Mouse (Mus musculus) c-Kit-negative CD71-positive TER-119-positive erythroid progenitor cells, embryonic 14.5 days (primary cell): Measurements from ENCODE around the gene Gpha2.

ENCODE experiments used
- DNase-seq: peaks from one replicate; pipeline ENCODE4 v3.0.0-alpha.2; 2013; ENCODE audit warnings: low read depth, low spot score

The Gpha2 gene

DNA sequence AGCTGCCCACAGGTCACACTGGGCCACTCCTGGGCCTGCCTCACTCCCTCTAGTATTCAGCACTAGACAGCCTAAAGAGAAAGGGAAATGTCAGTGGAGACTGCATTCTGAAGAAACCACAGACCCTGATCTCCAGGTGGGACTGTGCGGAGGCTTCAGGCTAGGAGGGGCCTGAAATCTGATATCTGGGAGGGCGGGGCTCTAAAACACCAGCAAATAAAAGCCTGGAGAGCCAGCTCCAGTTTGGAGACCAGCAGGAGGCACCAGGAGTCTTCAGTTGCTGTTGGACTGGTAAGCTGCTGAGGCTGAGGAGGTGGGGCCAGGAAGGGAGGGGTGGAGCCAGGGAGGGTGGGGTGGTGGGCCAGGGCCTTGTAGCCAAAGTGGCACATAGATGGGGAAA, at the start of gene Gpha2:
Gpha2 (plus strand) TSS at position 246 of the 400 bp plus-strand sequence.
- no peak for DNase-seq

DNA sequence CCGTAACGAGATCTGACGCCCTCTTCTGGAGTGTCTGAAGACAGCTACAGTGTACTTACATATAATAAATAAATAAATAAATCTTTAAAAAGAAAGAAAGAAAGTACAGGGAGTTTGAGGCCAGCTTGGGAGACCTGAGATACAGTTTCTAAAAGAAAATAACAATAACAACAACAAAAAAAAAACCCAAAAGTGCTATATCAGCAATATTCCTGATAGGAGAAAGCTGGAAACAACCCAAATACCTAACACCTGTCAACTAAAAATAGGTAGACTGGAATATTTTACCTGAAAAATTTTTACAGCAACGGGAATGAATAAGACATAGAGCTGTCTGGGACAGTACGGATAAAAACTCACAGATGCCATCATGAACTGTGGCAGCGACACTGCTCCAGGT, 47.4 kb upstream of the Gpha2 start:
- no peak for DNase-seq

DNA sequence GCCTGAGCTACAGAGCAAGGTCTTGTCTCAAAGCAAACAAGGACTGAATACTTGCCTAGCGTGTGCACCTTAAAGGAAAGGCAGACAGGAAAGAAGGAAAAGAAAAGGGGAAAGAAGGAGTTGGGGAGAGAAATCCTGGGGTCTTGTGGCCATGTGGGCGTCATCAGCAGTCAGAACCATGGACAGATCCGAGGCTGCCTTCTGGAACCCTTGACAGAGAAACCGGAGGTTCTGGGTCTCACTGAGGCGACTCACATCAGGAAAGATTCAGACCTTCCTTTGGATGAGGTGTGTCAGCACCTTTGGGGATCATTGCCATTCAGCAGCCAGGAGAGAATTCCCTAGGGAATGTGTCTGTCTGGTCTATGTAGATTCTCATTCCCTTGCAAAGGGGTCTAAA, 44.6 kb upstream of the Gpha2 start:
- no peak for DNase-seq

DNA sequence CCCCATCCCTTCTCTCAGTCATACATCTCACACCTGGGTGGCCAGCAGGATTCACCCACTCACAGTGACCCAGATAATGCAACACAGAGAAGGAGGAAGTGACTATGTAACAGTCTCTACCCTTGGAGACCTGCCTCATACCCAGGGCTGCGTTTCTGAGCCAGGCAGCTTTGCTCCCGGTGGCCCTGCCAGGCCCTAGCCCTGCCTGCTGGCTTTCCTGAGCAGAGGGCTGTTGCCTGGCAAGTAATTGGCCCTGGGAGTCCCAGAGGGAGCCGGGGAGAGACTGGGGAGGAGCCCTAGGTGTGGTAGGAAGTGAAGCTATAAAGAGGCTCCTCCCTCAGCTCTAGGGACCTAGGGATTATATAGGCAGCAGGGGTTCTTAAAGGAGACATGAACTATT, 43.6 kb upstream of the Gpha2 start:
- no peak for DNase-seq

DNA sequence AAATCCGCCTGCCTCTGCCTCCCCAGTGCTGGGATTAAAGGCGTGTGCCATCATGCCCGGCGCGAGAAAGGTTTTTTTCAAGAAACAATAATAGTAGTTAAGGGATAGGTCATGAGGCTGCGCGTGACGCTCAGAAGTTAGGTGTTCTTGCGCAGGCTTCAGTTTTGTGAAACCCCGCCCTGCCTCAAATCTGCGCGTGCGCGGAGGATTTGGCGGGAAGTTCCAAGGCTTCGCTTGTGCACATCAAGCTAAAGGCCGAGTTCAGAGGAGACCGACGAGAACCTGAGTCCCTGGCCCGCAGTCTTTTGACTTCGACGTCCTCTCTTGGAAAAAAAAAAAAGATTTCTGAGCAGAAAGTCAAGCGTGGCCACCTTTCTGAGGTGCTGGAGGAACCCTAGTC, 42.0 kb upstream of the Gpha2 start, which contains the start of gene Majin:
Majin (plus strand) TSS at position 258 of the 400 bp plus-strand sequence.
- DNase-seq = no peak

DNA sequence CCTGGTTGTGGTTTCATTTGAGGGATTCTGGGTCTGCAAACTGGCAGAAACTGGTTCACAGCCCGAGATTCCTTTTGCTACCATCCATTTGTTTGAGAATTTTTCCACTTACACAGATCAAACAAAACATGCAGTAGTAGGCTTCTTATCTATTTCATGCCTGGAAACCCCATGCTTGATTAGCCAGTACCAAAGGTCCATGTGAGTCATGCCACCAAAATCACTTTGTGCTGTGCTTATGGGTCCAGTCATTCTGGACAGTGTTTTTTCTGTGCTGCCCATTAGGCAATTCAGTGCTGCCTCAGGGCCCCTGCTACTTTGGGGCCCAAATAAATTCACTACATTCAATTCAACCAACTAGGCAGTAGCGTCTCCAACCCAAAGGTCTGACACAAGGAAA, 21.9 kb upstream of the Gpha2 start:
- no peak for DNase-seq

DNA sequence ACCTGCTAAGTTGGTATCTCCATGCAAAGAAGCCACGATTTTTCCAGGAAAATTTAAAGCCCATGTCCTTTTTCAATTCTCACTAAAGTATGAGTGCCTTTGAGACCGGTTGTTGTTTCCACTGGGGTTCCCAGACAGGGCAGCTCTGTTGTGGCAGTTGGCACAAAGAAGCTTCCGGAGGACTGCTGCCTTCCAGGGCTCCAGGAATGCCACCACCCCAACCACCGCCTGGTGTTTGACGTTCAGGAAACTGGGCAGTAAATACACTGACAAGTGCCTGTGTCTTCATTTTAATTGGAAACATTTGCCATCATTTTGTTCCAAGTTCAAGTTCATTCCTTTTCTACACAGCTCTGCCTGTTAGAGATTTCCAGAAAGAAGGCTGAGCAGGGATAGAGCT, 19.5 kb upstream of the Gpha2 start:
- no peak for DNase-seq

DNA sequence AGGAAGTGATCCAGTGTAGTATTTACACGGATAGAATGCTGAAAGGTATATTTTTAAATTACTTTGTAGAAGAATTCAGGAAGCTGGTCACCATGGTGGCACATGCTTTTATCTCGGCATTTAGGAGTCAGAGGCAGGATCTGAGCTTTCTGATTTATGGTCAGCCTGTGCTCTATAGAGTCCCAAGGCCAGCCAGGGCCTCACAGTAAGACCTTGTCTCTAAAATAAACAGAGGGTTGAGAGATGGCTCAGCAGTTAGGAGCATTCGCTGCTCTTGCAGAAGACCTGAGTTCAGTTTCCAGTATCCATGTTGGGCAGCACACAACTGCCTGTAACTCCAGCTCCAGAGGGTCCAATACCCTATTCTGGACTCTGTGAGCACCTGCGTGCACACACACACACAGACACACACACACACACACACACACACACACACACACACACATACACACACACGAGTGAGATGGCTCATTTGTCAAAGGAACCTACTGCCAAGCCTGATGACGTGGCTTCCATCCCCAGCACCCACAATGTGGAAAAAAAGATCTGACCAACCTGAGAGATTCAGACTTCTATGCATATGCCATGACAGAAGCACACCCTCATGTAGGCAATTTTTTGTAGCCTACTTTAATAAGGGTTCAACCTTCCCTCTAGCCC, 10.0 kb upstream of the Gpha2 start:
- DNase-seq = no peak

DNA sequence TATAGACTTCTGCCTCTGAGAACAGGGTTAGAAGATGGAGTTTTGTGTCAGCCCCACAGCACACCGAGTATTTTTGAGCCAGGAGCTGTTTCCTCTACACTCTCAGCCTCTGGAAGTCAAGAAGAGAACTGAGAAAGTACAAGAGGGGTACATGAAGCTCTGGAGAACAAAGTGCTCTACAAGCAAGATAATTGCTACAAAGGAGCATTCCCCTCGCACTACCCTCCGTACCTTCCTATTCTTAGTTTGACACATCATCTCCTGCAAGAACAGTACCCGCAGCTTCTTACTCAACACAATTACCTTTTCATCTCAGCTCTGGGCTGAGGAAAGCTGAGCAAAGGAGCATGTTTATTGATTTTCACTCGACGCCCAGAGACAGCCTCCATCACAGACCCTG, 7.6 kb upstream of the Gpha2 start:
- no peak for DNase-seq

DNA sequence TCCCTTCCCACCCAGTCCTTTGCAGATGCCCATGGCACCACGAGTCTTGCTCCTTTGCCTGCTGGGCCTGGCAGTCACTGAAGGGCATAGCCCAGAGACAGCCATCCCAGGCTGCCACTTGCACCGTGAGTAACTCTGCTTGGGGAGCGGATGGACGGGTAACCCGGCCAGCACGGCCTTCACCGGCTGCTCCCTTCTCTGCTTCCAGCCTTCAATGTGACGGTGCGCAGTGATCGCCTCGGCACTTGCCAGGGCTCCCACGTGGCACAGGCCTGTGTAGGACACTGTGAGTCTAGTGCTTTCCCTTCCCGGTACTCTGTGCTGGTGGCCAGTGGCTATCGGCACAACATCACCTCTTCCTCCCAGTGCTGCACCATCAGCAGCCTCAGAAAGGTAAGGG, 583 bp downstream of the Gpha2 start:
- DNase-seq = no peak

DNA sequence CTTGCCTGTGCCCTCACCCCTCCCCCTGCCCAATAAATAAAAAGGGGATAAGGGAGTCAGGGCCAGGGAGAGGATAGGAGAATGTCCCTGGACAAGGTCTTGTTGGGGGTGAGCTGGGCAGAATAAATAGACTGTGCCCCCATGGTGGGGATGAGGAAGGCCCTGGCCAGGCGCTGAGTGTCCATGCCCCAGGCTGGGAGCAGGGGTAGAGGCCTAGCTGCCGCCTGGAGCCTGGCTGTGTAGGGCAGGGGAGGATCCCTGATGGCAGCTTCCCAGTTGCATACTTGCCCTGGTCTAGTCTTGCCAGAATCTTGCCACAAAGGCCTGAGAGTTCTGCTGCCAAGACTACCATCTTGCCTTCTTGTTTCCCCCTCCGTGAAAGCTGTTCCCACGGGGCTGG, 1.7 kb downstream of the Gpha2 start:
- DNase-seq = no peak

DNA sequence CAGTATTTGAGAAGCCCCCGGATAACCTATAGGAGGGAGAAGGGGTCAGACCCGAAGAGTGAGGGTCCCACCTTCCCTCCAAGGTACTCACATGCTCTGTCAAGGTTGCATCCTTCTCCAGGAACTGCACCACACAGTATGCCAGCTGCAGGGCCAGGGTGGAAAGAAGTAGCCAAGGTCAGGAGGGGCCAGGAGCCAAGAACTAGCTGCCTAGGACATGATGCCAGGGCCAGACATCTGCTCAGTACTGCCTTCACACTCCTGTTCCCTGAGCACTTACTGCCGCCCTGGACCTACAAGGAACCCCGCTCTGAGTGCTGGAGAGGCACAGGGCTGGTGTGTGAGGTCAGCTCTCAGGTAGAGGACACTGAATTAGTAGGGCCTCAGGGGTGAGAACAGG, 4.2 kb downstream of the Gpha2 start:
- no peak for DNase-seq

DNA sequence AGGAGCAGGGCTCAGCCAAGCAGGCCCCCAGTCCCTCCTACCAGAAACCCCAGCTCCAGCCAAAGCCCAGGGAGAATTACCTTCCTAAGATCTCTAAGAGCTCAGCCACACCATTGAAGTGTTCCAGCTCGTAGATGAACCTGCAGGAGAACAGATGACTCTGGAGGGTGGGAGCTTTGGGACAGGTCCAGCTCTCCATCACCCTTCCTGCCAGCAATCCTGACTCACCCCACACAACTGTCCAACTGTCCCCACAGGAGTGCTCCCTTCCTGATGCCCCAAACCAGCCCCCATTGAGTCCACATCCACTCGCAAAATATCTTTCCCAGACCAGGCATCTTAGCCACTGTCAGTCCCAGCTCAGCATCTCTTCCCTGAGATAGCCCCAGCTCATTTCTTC, 4.9 kb downstream of the Gpha2 start:
- DNase-seq = no peak

DNA sequence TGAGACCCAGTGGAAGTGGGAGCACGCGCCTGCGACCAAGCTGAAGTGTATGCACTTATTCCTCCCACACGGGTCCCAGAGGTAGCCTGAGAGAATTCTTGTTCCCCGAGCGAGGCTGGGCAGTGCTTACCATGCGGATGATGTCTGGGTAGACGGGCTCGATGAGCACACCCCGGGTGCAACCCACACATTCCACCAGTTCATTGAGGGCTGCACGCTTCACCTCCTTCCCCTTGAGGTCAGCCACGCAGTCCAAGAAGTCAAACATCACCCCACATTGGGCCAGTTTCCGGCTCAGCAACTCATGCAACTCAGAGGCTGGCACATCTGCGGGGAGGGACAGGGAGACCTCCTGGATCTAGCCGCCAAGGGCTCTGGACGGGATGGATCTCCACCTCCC, 7.5 kb downstream of the Gpha2 start:
- no peak for DNase-seq

DNA sequence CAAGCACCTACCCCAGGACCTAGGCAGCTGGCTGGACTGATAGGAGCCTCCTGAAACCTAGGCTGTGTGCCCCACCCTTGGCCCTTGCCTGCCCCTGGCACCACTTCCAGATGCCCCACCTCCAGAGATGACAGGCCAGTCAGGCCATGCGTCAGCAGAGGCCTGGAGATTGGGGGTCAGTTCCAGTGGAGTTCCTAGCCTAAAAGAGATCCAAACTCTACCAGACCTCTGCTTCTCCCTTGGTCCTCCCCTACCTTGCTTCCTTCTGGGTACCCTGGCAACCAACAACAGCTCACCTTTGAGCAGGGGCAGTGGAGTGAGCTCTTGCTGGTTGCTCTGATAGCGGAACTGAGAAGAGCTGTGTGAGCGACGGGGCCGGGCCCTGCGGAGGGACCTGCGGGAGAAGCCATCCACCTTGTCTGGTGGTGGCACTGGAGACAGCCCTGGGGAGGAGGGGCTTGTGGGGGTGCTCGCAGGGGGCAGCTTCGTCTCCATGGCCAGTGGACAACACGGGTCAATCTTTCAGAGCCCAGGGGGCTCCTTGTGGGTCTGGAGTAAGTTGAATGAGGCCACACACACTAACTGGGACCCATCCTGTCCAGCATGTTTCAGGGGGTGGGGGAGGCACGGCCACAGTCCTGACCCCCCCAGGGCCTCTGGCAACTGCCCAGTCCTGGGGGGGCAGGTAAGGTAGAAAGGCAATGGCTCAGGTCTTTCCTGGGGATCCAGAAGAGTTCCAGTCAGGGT, 8.3 kb downstream of the Gpha2 start:
- no peak for DNase-seq

DNA sequence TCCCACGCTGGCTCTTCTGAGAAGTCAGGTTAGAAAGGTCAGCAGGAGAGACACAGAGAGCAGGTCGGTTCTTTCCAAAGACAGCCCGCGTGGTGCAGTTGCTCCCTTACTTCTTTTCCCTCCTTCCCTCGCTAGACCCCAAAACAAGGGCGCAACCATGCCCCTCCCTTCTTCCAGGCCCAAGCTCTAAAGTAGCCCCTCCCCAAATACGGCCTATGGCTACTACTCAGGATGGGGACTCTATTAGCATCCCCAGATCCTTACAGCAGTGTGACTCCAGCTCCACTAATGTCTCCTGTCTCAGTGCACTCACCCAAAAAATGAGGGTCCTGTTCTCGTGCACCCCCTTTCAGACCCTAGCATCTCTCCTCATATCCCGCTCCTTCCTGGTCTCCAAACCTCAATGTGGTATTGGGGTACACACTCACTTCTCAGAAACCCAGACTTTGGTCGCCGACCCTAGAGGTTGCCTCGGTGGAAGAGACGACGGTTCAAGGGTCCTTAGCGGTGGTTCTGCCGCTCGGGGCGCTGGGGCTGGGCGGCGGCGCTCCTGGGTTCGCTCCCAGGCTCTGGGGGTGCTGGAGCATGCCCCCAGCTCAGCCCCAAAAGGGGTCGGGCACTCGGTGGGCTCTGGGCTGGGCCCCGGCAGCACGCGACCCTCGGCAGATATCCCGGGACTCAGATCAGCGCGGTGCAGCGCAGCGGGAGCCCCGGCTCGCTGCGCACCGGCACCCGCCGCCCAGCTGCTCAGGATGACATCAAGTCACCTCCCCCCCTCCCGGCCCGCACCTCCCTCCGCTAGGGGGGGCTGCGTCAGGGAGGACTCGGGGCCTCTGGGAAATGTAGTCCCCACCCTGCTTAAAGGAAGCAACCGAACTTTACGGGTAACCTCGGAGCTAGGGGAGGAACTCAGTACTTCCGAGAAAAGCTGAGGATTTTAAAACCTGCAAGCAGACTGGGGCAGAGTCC, 9.2 kb downstream of the Gpha2 start, which contains the start of gene Ppp2r5b:
Ppp2r5b (minus strand) TSS at position 789 of the 969 bp plus-strand sequence.
- DNase-seq = peak; percentile 70

DNA sequence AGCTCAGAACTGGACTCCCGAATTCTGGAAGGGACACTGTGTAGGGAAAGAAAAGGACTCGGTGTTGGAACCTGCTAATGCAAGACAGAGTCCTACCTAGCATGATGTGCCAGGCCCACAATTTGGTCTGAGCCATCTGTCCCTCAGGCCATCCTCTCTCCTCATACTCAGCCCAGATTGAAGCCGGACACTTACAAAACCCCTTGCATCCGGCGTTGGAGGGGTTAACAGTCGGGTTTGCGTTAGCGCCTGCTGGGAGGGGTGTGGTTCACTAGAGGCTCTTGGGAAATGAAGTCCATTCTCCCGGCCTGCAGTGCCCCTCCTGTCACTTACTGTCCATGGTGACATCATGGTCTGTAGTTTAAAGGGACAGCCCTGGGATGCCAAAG, 9.9 kb downstream of the Gpha2 start:
- peak; percentile 71 for DNase-seq

DNA sequence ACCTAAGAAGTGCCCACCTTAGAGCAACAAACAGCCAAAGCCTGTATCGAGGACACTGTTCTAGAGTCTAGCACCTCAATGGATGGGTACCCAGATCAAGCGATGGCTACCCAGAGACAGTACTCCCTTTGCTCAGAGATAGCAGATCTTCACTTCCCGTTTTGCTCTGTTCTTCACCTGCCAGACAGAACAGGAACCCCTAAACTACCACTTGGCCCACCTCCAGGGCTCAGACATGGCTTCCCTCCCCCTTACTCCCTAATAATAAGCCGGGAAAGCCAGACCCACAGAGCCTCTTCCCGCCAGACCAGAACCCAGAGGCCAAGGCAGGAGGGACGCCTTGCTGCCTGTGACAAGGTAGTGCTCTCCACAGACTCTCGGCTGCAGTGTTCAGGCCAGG, 10.7 kb downstream of the Gpha2 start:
- no peak for DNase-seq

DNA sequence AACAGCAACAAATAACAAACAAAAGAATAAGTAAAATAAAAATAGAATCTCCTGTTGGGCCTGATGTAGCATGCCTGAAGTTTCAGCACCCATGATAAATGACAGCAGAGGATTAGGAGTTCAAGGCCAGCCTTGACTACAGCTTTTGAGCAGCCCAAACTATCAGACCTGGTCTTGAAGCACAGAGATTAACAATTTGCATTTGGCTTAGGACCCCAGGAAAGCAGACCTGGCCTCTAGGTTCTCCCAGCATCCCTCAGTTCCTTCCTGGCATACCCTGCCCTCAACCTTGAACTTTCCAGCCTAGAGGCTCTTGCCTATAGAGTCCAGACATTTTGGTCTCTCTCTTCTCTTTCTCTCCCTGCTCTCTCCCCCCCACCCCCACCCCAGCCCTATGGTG, 12.6 kb downstream of the Gpha2 start:
- no peak for DNase-seq

DNA sequence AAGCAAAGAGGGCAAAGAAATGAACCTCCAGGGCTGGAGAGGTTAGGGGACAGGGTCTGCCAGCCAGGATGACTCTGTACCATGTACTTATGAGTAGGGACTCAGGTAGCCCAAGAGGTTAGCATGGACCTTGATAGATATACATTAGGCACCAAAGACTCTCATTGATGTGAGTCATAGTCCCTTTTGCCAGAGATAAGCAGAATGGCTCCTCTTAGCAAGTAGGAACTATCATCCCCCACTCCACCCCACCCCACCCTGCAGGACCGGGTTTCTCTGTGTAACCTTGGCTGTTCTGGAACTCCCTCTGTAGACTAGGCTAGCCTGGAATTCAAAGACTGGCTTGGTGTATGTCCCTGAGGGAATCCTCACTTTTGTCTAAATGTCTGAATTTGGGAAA, 14.0 kb downstream of the Gpha2 start:
- DNase-seq = peak; percentile 63

DNA sequence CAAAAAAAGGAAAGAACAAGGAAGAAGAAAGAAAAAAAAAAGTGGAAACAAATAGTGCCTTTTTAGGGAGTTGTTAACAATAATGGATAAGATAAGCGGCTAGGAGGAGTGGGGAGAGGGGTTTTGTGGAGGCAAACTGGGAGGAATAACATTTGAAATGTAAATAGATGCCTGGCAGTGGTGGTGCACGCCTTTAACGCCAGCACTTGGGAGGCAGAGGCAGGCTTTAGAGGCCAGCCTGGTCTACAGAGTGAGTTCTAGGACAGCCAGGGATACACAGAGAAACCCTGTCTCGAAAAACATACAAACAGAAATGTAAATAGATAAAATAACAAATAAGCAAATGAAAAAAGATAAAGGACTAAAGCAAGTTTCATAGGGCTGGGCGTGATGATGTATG, 14.5 kb downstream of the Gpha2 start:
- no peak for DNase-seq
